Mouse (Mus musculus): ENCODE data around the gene Trmt2b.

DNA sequence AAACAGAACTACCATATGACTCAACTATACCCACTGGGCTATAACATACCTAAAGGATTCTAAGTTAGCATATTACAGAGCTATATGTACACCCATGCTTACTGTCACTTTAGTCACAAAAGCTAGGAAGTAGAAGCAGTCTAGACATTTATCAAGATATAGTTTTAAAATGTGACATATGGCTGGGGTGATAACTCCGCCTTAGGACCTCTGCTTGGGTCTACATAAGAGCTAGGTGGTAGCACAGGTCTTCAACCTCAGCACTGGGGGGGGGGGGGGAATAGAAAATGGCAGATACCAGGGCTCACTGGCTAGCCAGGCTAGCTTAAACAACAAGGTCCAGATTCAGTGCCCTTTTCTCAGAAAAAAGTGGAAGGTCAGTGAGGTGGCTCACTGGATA is 43.7 kb downstream of the Trmt2b start:
- TF ChIP-seq CTCF (IDR thresholded peaks at IDR 0.05; ENCODE audit: control insufficient read depth, insufficient read depth, insufficient replicate concordance, low read depth, low read length) (no peak), POLR2A (IDR thresholded peaks at IDR 0.05; ENCODE audit: control insufficient read depth, low read depth, low read length) (no peak)

All from testis, adult 2 months (tissue).